Mouse (Mus musculus) heart, embryonic 15.5 days (tissue): ENCODE results near the gene Syt1. TPM values are rescaled to one million over a fixed set of nuclear protein-coding genes. Genes with fewer than 3 reads are reported as not detected.
A peak's percentile ranks its signal among the peaks of the same experiment; 100 is the strongest.

ENCODE experiments used
- ATAC-seq: fragments of 200-750 bp; cut with Nextera tagmentation; replicated peaks from 2 replicates; pipeline ENCODE4 v1.8.0; 2017; ENCODE audit warnings: low read depth, moderate TSS enrichment; ENCODE audit not compliant: insufficient number of reproducible peaks, insufficient read depth, low FRiP score
- H3K27ac ChIP-seq: fragments of 300-500 bp; sonication (generic); 2 replicates; pipeline ENCODE4 v1.5.1; 2015; ENCODE audit warnings: mild to moderate bottlenecking, inconsistent platforms
- H3K27me3 ChIP-seq: fragments of 300-500 bp; sonication (generic); 2 replicates; pipeline ENCODE4 v1.6.1; 2015; ENCODE audit warnings: inconsistent platforms
- H3K36me3 ChIP-seq: fragments of 300-500 bp; sonication (generic); 2 replicates; pipeline ENCODE4 v1.6.1; 2015; ENCODE audit warnings: mild to moderate bottlenecking, inconsistent platforms
- H3K4me1 ChIP-seq: fragments of 300-500 bp; sonication (generic); replicated peaks from 2 replicates; pipeline ENCODE4 v1.6.1; 2015; ENCODE audit warnings: inconsistent platforms
- H3K4me2 ChIP-seq: fragments of 300-500 bp; sonication (generic); 2 replicates; pipeline ENCODE4 v1.6.1; 2015; ENCODE audit warnings: inconsistent platforms, mild to moderate bottlenecking, moderate library complexity
- H3K4me3 ChIP-seq: fragments of 300-500 bp; sonication (generic); 2 replicates; pipeline ENCODE4 v1.5.1; 2015; ENCODE audit warnings: mild to moderate bottlenecking, inconsistent platforms
- H3K9ac ChIP-seq: fragments of 300-500 bp; sonication (generic); 2 replicates; pipeline ENCODE4 v1.6.1; 2015; ENCODE audit warnings: mild to moderate bottlenecking, inconsistent platforms
- H3K9me3 ChIP-seq: fragments of 300-500 bp; sonication (generic); replicated peaks from 2 replicates; pipeline ENCODE4 v1.6.1; 2016; ENCODE audit warnings: inconsistent platforms
- WGBS: fragments of 180-500 bp; shearing (Covaris S2); methylation state at CpG from one replicate; pipeline ENCODE4 v1.1.7; 2015; ENCODE audit warnings: mixed read lengths; 5-methylcytosine and 5-hydroxymethylcytosine counted together
- polyA plus RNA-seq: library from polyadenylated mRNA; unstranded; fragments of >200 nt; fragmentation: Nextera tagmentation; extraction: Ambion mirVana; gene quantifications from 2 replicates; pipeline ENCODE4 v1.2.1, GENCODE M21; 2015

The Syt1 gene
- polyA plus RNA-seq, 1 experiment from 2014 or later, result 0.47 TPM

- 100% methylated on average over 2 of the region's 2 CpGs for WGBS
- no peaks in the 10 kb centered on the region for H3K27me3 ChIP-seq
- no peak for ATAC-seq
Observed at GRCm38 (mm10) chr10:108457054-108457453, 553.7 kb downstream of the Syt1 start.

GRCm38 (mm10) chr10:108455883-108456282 lies 554.9 kb downstream of the Syt1 start:
- H3K27ac ChIP-seq, result no peak overlapping the region
- no peak overlapping the region for H3K9ac ChIP-seq
- no peak overlapping the region for H3K4me2 ChIP-seq
- H3K4me3 ChIP-seq, result no peak overlapping the region
- WGBS, result 62% methylated on average over 2 of the region's 2 CpGs
- ATAC-seq, result no peak
- H3K27me3 ChIP-seq, result no peaks in the 10 kb centered on the region
- no peaks in the 10 kb centered on the region; the same call in 1 of the 2 replicates for H3K4me1 ChIP-seq
- H3K36me3 ChIP-seq, result no peaks in the 10 kb centered on the region
- H3K9me3 ChIP-seq, result no peaks in the 10 kb centered on the region

More at GRCm38 (mm10) chr10:108457054-108457453, 553.7 kb downstream of the Syt1 start:
- H3K4me3 ChIP-seq, result no peak overlapping the region
- H3K4me2 ChIP-seq, result no peak overlapping the region
- H3K4me1 ChIP-seq, result no peaks in the 10 kb centered on the region; the same call in 1 of the 2 replicates
- no peak overlapping the region for H3K9ac ChIP-seq
- H3K36me3 ChIP-seq, result no peaks in the 10 kb centered on the region
- H3K27ac ChIP-seq, result no peak overlapping the region
- H3K9me3 ChIP-seq, result no peaks in the 10 kb centered on the region

GRCm38 (mm10) chr10:108455204-108455603 lies 555.6 kb downstream of the Syt1 start:
- ATAC-seq, result no peak
- H3K27me3 ChIP-seq, result no peaks in the 10 kb centered on the region
- no peak overlapping the region for H3K4me2 ChIP-seq
- 49% methylated on average over 10 of the region's 10 CpGs for WGBS
- H3K4me1 ChIP-seq, result no peaks in the 10 kb centered on the region; the same call in 1 of the 2 replicates
- 0 out of 2 replicates have a peak overlapping the region, but pooled peaks have one; percentile 14 for H3K27ac ChIP-seq
- no peaks in the 10 kb centered on the region for H3K9me3 ChIP-seq
- no peak overlapping the region for H3K9ac ChIP-seq
- no peaks in the 10 kb centered on the region for H3K36me3 ChIP-seq
- no peak overlapping the region for H3K4me3 ChIP-seq

DNA sequence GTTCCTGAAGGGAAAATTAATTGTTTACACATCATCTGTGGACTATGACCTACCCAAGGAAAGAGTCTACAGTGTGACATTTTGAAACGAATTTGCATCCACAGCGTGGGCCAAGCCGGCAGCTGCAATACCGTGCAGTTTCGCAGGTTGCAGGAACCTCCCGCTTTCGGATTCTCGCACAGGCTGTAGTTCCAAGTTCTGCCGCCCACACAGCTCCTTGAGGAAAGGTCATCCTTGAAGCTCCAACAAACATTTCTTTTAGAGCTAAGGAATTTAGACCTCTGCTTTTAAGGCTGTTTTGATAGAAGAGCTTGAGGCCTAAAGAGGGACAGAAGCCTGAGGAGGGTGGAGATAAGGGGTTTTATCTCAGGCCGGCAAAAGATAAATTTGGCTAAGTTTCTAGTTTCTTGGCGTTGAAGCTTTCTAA lies 556.1 kb downstream of the Syt1 start:
- H3K9ac ChIP-seq, result no peak overlapping the region
- H3K4me3 ChIP-seq, result no peak overlapping the region
- no peak overlapping the region for H3K27ac ChIP-seq
- no peak overlapping the region for H3K4me2 ChIP-seq
- 49% methylated on average over 11 of the region's 11 CpGs for WGBS
- no peaks in the 10 kb centered on the region for H3K36me3 ChIP-seq
- no peaks in the 10 kb centered on the region for H3K9me3 ChIP-seq
- no peaks in the 10 kb centered on the region for H3K27me3 ChIP-seq
- H3K4me1 ChIP-seq, result no peaks in the 10 kb centered on the region; the same call in 1 of the 2 replicates
- ATAC-seq, result no peak

GRCm38 (mm10) chr10:108453561-108453960 lies 557.2 kb downstream of the Syt1 start:
- no peak overlapping the region for H3K4me2 ChIP-seq
- no peaks in the 10 kb centered on the region for H3K27me3 ChIP-seq
- no peaks in the 10 kb centered on the region; the same call in 1 of the 2 replicates for H3K4me1 ChIP-seq
- no peaks in the 10 kb centered on the region for H3K9me3 ChIP-seq
- no peak overlapping the region for H3K9ac ChIP-seq
- no peak overlapping the region for H3K27ac ChIP-seq
- no peak for ATAC-seq
- 63% methylated on average over 2 of the region's 2 CpGs for WGBS
- H3K4me3 ChIP-seq, result no peak overlapping the region
- no peaks in the 10 kb centered on the region for H3K36me3 ChIP-seq

DNA sequence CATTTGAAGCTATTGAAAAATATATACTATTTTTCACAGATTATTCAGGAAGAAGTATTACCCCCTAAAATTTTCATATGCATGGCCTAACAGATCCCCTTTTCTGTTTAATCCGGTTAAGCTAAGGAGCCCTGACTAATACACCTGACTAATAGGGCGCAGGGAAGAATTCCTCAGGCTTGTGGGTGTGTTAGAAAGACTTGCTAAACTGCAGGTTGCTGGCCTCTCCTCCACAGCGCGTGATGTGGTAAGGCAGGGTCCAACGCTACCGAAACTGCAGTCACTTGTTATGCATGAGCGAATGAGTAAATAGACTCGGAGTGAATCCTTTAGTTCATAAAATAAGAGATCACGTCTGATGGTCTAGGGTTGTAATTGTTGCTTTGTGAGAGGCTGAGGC lies 558.4 kb downstream of the Syt1 start:
- WGBS, result 93% methylated on average over 9 of the region's 9 CpGs
- Histone ChIP-seq H3K4me3 (no peak overlapping the region), H3K4me1 (peaks cover 7% of the 10 kb centered on the region), H3K9ac (no peak overlapping the region), H3K4me2 (no peak overlapping the region), H3K9me3 (no peaks in the 10 kb centered on the region), H3K27me3 (no peaks in the 10 kb centered on the region), H3K36me3 (no peaks in the 10 kb centered on the region), H3K27ac (no peak overlapping the region)
- ATAC-seq, result no peak

DNA sequence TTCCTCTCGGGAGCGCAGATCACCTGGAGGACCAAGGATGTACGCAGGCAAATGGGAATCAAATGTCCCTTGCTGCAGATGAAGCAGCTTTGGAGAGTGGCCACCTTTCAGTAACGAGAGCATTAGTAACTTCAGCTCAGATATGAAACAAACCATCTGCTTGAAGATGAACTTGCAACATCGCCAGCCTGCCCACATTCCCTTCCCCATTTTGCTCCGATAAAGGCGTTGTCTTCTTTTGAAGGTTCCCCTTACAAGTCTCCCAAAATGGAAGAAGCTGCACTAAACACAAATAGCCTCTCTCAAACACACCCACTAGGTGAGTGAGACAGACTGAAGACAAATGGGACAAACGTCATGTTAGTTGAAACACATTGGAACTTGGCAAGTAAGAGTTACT lies 559.3 kb downstream of the Syt1 start:
- Histone ChIP-seq H3K9ac (no peak overlapping the region), H3K9me3 (no peaks in the 10 kb centered on the region), H3K4me2 (no peak overlapping the region), H3K27ac (no peak overlapping the region), H3K27me3 (no peaks in the 10 kb centered on the region), H3K4me3 (no peak overlapping the region), H3K4me1 (peaks cover 15% of the 10 kb centered on the region), H3K36me3 (no peaks in the 10 kb centered on the region)
- no peak for ATAC-seq
- 74% methylated on average over 8 of the region's 8 CpGs for WGBS

DNA sequence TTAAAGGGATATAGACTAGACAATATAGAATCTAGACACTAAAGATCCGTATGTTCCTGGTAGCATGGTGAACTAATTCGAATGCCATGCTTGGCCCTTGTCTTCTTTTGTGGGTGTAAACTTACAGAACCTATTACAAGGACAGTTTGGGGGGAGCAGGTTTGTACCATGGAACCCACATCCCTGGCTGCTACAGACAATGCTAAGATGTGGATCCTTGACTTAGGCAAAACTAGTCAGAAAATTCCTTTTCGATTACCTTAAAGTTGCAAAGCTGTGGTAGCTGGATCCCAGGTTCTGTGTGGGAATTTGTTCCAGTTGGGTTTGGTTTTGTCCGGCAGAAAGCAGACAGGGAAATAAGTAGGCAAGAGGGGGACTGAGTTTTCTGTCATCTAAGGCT lies 560.4 kb downstream of the Syt1 start:
- Histone ChIP-seq H3K9me3 (no peaks in the 10 kb centered on the region), H3K4me2 (no peak overlapping the region), H3K4me3 (no peak overlapping the region), H3K36me3 (no peaks in the 10 kb centered on the region), H3K9ac (no peak overlapping the region), H3K27ac (no peak overlapping the region), H3K4me1 (peaks cover 23% of the 10 kb centered on the region), H3K27me3 (no peaks in the 10 kb centered on the region)
- no peak for ATAC-seq
- WGBS, result 86% methylated on average over 4 of the region's 4 CpGs

GRCm38 (mm10) chr10:108448421-108448820 lies 562.4 kb downstream of the Syt1 start:
- Histone ChIP-seq H3K9ac (no peak overlapping the region), H3K4me3 (no peak overlapping the region), H3K27ac (no peak overlapping the region), H3K4me1 (peaks cover 33% of the 10 kb centered on the region), H3K9me3 (no peaks in the 10 kb centered on the region), H3K27me3 (no peaks in the 10 kb centered on the region), H3K36me3 (no peaks in the 10 kb centered on the region), H3K4me2 (no peak overlapping the region)
- 53% methylated on average over 11 of the region's 11 CpGs for WGBS
- ATAC-seq, result no peak
